Mouse (Mus musculus): ENCODE measurements at regions not wholly inside any gene's neighbourhood (a gene's known extent, or its start where the extent isn't known, plus 50 kb on each side); places are given as distances from the start of the nearest gene placed in this dataset.

DNA sequence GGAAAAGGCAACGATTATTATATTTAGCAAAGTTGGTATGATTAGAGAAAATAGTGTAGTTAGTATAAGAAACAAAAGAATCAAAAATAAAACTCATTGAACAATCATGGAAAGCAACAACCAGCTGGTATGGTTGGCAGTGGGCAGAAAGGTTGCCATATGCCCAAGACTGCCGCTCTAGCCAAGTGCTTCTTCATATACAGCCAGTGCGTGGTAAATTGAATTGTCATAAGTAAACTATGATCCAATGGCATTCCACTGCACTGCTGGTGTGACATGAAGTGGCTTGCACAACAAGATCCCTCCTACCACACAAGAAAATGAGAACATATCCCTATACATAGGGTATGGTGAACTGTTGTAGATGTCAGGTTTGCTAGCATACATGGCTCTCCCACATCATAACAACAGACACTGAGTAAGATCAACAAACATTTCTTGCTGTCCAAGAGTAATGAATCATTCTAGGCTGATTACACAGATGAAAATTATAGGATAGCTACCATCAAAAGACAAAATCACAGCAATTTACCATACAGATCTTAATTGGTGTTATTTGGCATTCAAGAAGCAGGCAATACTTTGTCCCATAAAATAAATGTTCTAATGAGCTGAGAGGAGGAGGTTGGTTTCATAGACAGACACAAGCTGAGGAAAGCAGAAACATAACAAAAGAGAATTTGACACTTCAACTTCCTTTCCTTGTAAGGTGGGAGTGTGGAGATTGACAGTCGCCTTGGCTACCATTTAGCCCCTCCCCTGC is 191.6 kb upstream of the Car8 start:
- TF ChIP-seq POLR2A (IDR thresholded peaks at IDR 0.05; ENCODE audit: low read depth, low read length), result no peak
- no peak for TF ChIP-seq CTCF (IDR thresholded peaks at IDR 0.05; ENCODE audit: extremely low read depth, insufficient read depth, insufficient read length, insufficient replicate concordance)
